ENCODE assay signal across 24 mouse cellular contexts in genomic region chr2:156697261-156697660, GRCm38 (mm10).
DNase-seq lines count a peak whose midpoint lies in the region; ATAC-seq lines count a peak whose summit lies in the region.
"Had no signal": no experiment of that assay in that cellular context is flagged by ENCODE, and none has a peak within 500 bp of the region (broad histone marks: within the 10 kb centered on the region; RNA-seq: fewer than 3 reads in every experiment).

No protein-coding gene starts in this region.

- no peak overlapping the region; the same call in 1 of the 2 replicates for H3K9ac ChIP-seq in hindbrain, embryonic 16.5 days (ENCODE audit: low read depth, low read length)
- H3K9ac ChIP-seq in hindbrain, embryonic 14.5 days: no peak overlapping the region
- no peak overlapping the region for H3K9ac ChIP-seq in forebrain, embryonic 15.5 days (replicated peaks)
- H3K9ac ChIP-seq: embryonic facial prominence, embryonic 12.5 days; kidney, embryonic 15.5 days; liver, postnatal 0 days had no signal

- H3K27me3 ChIP-seq in hindbrain, embryonic 16.5 days (replicated peaks; ENCODE audit: control insufficient read depth, insufficient read depth, low read length): no peaks in the 10 kb centered on the region
- no peaks in the 10 kb centered on the region for H3K27me3 ChIP-seq in hindbrain, embryonic 14.5 days (ENCODE audit: control insufficient read depth, insufficient read depth, low read length)
- no peaks in the 10 kb centered on the region for H3K27me3 ChIP-seq in forebrain, embryonic 15.5 days
- H3K27me3 ChIP-seq: embryonic facial prominence, embryonic 12.5 days; kidney, embryonic 15.5 days had no signal

- H3K9me3 ChIP-seq in hindbrain, embryonic 16.5 days (ENCODE audit: control insufficient read depth, low read length): no peaks in the 10 kb centered on the region
- H3K9me3 ChIP-seq in hindbrain, embryonic 14.5 days (ENCODE audit: control insufficient read depth, low read length): no peaks in the 10 kb centered on the region
- no peaks in the 10 kb centered on the region for H3K9me3 ChIP-seq in forebrain, embryonic 15.5 days
- H3K9me3 ChIP-seq: embryonic facial prominence, embryonic 12.5 days; kidney, embryonic 15.5 days had no signal

- peak; percentile 31; the same call in 1 of the 2 replicates for ATAC-seq in hindbrain, embryonic 16.5 days
- no peak for ATAC-seq in hindbrain, embryonic 14.5 days (ENCODE audit: low FRiP score)
- no peak; the same call in 1 of the 2 replicates for ATAC-seq in forebrain, embryonic 15.5 days (replicated peaks)
- ATAC-seq: liver, postnatal 0 days; lung, postnatal 0 days had no signal

- H3K4me2 ChIP-seq in hindbrain, embryonic 16.5 days (ENCODE audit: low read length): no peak overlapping the region
- no peak overlapping the region for H3K4me2 ChIP-seq in hindbrain, embryonic 14.5 days (replicated peaks)
- H3K4me2 ChIP-seq in forebrain, embryonic 15.5 days (replicated peaks): no peak overlapping the region
- H3K4me2 ChIP-seq: embryonic facial prominence, embryonic 12.5 days; heart, embryonic 11.5 days; kidney, embryonic 15.5 days had no signal

- peaks cover 15% of the 10 kb centered on the region for H3K4me1 ChIP-seq in hindbrain, embryonic 16.5 days (ENCODE audit: control insufficient read depth, insufficient read depth, low read depth, low read length)
- H3K4me1 ChIP-seq in hindbrain, embryonic 14.5 days (replicated peaks; ENCODE audit: control insufficient read depth, insufficient read depth, low read length): peaks cover 20% of the 10 kb centered on the region; the same call in 1 of the 2 replicates
- peaks cover 18% of the 10 kb centered on the region for H3K4me1 ChIP-seq in forebrain, embryonic 15.5 days

- no peak for DNase-seq in hindbrain, embryonic 14.5 days (ENCODE audit: low spot score)
- DNase-seq in right cerebral cortex, adult 18-20 months: peak; percentile 48
- no peak for DNase-seq in right cerebral cortex, postnatal 25 days
- DNase-seq in retina, postnatal 1 day: peak; percentile 65
- DNase-seq in adrenal gland, postnatal 4 days (ENCODE audit: low spot score in 2 of 2): no peak
- DNase-seq in heart, postnatal 4 days: no peak
- DNase-seq: adrenal gland, postnatal 25 days; cerebellum, adult 11-12 months; gastrocnemius, postnatal 10 days; kidney, adult 11 months; kidney, postnatal 36 days; layer of hippocampus, adult 9-11 months; left cerebral cortex, postnatal 4 days; liver, postnatal 0 days; right cerebral cortex, postnatal 4 days; thymus, postnatal 14 days had no signal

- no peak overlapping the region for H3K4me3 ChIP-seq in hindbrain, embryonic 16.5 days (ENCODE audit: low read length)
- H3K4me3 ChIP-seq in hindbrain, embryonic 14.5 days (replicated peaks; ENCODE audit: low read length): no peak overlapping the region
- H3K4me3 ChIP-seq in forebrain, embryonic 15.5 days: no peak overlapping the region
- H3K4me3 ChIP-seq: embryonic facial prominence, embryonic 12.5 days; erythroblast, embryonic 14.5 days; kidney, embryonic 15.5 days had no signal

- WGBS in hindbrain, embryonic 16.5 days: 56% methylated on average over 8 of the region's 8 CpGs
- 49% methylated on average over 8 of the region's 8 CpGs for WGBS in hindbrain, embryonic 14.5 days
- 45% methylated on average over 8 of the region's 8 CpGs for WGBS in forebrain, embryonic 15.5 days

- peak overlapping the region; percentile 31; the same call in 1 of the 2 replicates for H3K27ac ChIP-seq in hindbrain, embryonic 16.5 days (ENCODE audit: low read depth, low read length)
- H3K27ac ChIP-seq in hindbrain, embryonic 14.5 days: no peak overlapping the region
- peak overlapping the region; percentile 3; the same call in 1 of the 2 replicates for H3K27ac ChIP-seq in forebrain, embryonic 15.5 days (replicated peaks)
- H3K27ac ChIP-seq: embryonic facial prominence, embryonic 12.5 days; kidney, embryonic 15.5 days; macrophage had no signal

- H3K36me3 ChIP-seq in hindbrain, embryonic 16.5 days (ENCODE audit: control insufficient read depth, insufficient read depth, low read length): no peaks in the 10 kb centered on the region
- H3K36me3 ChIP-seq in hindbrain, embryonic 14.5 days (replicated peaks; ENCODE audit: control insufficient read depth, insufficient read depth): no peaks in the 10 kb centered on the region
- no peaks in the 10 kb centered on the region for H3K36me3 ChIP-seq in forebrain, embryonic 15.5 days
- H3K36me3 ChIP-seq: embryonic facial prominence, embryonic 12.5 days; kidney, embryonic 15.5 days had no signal

Comparison
In these comparisons a context has a peak if more than half of its experiments do, and no peak if none do; other contexts are left out.
1. DNase-seq: peak in right cerebral cortex, adult 18-20 months (single experiment) and retina, postnatal 1 day (single experiment); none in hindbrain, embryonic 14.5 days (single experiment), right cerebral cortex, postnatal 25 days (single experiment), adrenal gland, postnatal 4 days (0 of 2) and heart, postnatal 4 days (single experiment).